Mouse (Mus musculus) lung, adult 18-20 months (tissue): ENCODE results near the gene Gzmm.

ENCODE experiments used
- DNase-seq, 2 experiments: peaks; one replicate each; pipeline ENCODE4 v3.0.0; 2022; ENCODE audit warnings: mixed read lengths in 2 of 2

The Gzmm gene

GRCm38 (mm10) chr10:79704065-79704969 is 15.5 kb downstream of the Gzmm start, which contains the start of gene Bsg:
TSS of gene Bsg (plus strand) at chr10:79704491.
- peak; percentile 98 to 99 for DNase-seq

- DNase-seq = no peak
Measured at GRCm38 (mm10) chr10:79704970-79705360, 16.1 kb downstream of the Gzmm start.

- DNase-seq = no peak
Measured at GRCm38 (mm10) chr10:79705951-79706350, 17.1 kb downstream of the Gzmm start.

- no peak for DNase-seq
Measured at GRCm38 (mm10) chr10:79706406-79707094, 17.7 kb downstream of the Gzmm start.

- DNase-seq = no peak
Measured at GRCm38 (mm10) chr10:79707162-79707561, 18.3 kb downstream of the Gzmm start.

- no peak for DNase-seq
Measured at GRCm38 (mm10) chr10:79707759-79708158, 18.9 kb downstream of the Gzmm start.

GRCm38 (mm10) chr10:79708668-79709067 is 19.8 kb downstream of the Gzmm start:
- DNase-seq = peak in 1 of 2 experiments; percentile 51

- no peak for DNase-seq
Measured at GRCm38 (mm10) chr10:79709307-79709706, 20.5 kb downstream of the Gzmm start.

- DNase-seq = no peak
Measured at GRCm38 (mm10) chr10:79712029-79712428, 23.2 kb downstream of the Gzmm start.

- peak; percentile 74 to 79 for DNase-seq
Measured at GRCm38 (mm10) chr10:79712499-79713126, 23.8 kb downstream of the Gzmm start.

- DNase-seq = no peak
Measured at GRCm38 (mm10) chr10:79713163-79713562, 24.3 kb downstream of the Gzmm start.

GRCm38 (mm10) chr10:79714996-79715395 is 26.2 kb downstream of the Gzmm start:
- no peak for DNase-seq

GRCm38 (mm10) chr10:79716254-79716987 is 27.6 kb downstream of the Gzmm start, which contains the start of gene Hcn2:
TSS of gene Hcn2 (plus strand) at chr10:79716634.
- DNase-seq = no peak

- no peak for DNase-seq
Measured at GRCm38 (mm10) chr10:79716988-79717355, 28.2 kb downstream of the Gzmm start.

GRCm38 (mm10) chr10:79717640-79718357 is 29.0 kb downstream of the Gzmm start:
- DNase-seq = peak; percentile 48 to 63

GRCm38 (mm10) chr10:79721089-79721488 is 32.3 kb downstream of the Gzmm start:
- no peak for DNase-seq

GRCm38 (mm10) chr10:79723047-79723446 is 34.2 kb downstream of the Gzmm start:
- no peak for DNase-seq

GRCm38 (mm10) chr10:79723692-79724091 is 34.9 kb downstream of the Gzmm start:
- no peak for DNase-seq

- peak; percentile 63 to 67 for DNase-seq
Measured at GRCm38 (mm10) chr10:79726090-79726489, 37.3 kb downstream of the Gzmm start.

- no peak for DNase-seq
Measured at GRCm38 (mm10) chr10:79728323-79729249, 39.8 kb downstream of the Gzmm start.
